Mouse (Mus musculus) left cerebral cortex, postnatal 4 days (tissue): ENCODE data around the gene Baz2b. TPM values are rescaled to one million over a fixed set of nuclear protein-coding genes. Genes with fewer than 3 reads are reported as not detected.

Experiments used
- DNase-seq: peaks from one replicate; pipeline ENCODE4 v3.0.0-alpha.2; 2022
- intact Hi-C: fragments of 180-260 bp; cut with DNase I; formaldehyde crosslinking; loops from one replicate; pipeline ENCODE4 v1.15.1; 2025
- total RNA-seq, 2 experiments: library from RNA; stranded (reverse); gene quantifications; 2 replicates each; pipeline ENCODE4 v1.2.3; 2021

Gene Baz2b
- total RNA-seq, 2 experiments from 2014 or later = 74.0 to 79.6 TPM

GRCm38 (mm10) chr2:60054808-60055535, 154.7 kb downstream of the Baz2b start:
- DNase-seq = no peak
- intact Hi-C loops = no loop called here

DNA sequence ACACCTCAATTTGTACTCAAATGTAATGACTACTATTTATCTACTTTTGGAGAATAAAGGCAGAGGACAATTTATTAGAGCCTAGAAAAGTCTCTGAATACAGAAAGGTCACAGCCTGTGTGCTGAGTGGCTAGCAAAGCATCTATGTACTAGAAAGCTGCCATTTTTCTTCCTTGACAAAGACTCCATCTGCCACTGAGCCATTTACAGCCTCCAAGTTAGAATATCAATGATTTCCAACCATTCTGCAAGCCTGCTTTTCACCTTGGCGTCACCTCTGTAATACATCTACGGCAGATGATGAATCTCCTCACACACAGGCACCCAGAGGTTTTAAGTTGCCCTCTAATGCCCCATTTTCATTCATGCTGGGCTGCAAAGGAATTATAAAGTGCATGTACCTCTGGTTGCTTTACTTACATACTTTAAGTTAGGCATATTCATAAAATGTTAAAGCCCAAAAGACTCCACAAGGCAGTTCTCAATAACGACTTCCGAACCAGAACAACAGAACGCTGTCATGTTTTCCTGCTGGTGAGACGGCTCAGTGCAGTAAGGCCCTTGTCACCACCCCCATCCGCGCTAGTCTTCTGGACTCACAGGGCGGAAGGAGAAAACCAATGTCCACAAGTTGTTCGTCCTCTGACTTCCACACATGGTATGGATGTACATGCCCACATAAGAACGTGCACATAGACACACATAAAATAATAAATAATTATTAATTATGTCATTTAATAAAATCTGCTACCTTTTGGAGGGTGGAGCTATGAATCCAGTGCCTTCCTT, 156.2 kb downstream of the Baz2b start:
- intact Hi-C loops = no loop called here
- DNase-seq = no peak

GRCm38 (mm10) chr2:60050667-60051460, 158.8 kb downstream of the Baz2b start:
- no peak for DNase-seq
- intact Hi-C loops = no loop called here

- no peak for DNase-seq
- intact Hi-C loops = no loop called here
Observed at GRCm38 (mm10) chr2:60049889-60050288, 159.8 kb downstream of the Baz2b start.

DNA sequence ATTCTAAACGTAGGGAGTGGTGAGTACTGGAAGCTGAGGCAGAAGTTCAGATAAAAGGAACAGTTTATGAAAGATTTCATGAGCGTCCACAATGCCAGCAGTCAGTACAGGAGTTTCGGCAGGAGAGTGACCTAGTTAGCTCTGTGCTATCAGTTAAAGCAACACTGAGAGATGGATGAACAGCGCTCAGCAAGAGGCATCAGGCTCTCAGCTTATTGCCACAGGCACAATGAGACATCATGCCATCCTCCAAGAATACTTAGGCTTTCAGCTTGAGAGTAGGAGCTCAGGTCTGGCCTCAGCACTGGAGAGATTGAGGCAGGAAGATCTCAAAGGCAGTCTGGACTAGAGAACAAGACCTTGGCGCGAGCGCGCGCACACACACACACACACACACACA, 160.3 kb downstream of the Baz2b start:
- intact Hi-C loops = no loop called here
- DNase-seq = no peak

GRCm38 (mm10) chr2:60045995-60046394, 163.6 kb downstream of the Baz2b start:
- intact Hi-C loops = no loop called here

DNA sequence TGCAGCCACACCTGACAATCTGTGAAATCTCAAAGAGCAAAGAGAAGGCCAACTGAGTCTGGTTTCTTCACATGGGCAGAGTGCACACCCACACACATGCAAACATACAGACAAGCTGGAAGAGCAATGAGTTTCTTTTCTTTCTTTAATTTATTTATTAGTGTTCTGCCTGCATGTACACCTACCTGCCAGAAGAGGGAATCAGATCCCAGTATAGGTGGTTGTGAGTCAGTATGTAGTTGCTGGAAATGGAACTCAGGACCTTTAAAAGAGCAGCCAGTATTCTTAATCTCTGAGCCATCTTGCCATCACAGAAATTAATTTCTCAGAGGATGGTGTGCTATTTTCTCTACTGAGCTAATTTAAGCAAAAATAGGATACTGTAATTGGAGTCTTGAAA, 164.7 kb downstream of the Baz2b start:
- DNase-seq = no peak
- intact Hi-C loops = no loop called here

More at GRCm38 (mm10) chr2:60045995-60046394, 163.6 kb downstream of the Baz2b start:
- DNase-seq = no peak

DNA sequence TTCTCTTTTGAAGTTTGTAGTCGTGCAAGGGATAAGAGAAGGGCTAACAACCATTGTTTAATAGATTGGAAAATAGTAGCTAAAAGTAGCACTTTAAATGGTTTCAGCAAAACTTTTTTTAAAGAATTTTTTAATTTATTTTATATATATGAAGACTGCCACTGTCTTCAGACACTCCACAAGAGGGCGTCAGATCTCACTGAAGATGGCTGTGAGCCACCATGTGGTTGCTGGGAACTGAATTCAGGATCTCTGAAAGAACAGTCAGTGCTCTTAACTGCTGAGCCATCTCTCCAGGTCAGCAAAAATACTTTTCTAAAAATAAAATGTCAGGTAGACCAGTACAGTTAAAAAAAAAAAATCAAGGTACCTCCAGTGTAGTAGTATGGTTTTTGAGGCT, 165.1 kb downstream of the Baz2b start:
- DNase-seq = no peak
- intact Hi-C loops = no loop called here

DNA sequence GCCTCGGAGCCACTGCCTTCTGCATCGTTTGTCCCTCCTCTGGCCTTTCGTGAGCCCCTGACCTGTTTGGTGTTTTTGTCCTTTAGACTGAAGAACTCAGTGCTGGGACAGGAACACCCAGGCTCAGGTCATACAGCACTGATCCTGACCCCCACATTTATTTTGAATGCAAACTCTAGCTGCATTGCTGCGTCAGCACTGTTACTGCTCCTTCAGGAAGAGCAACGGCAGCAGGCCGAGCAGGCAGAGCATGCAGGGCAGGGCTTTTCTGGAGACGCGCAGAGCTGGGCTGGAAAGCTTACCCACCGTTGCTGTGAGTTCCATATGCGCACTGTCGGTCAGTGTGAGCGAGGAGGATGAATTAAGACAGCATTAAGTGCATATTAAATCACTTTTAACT, 166.9 kb downstream of the Baz2b start:
- intact Hi-C loops = no loop called here
- DNase-seq = no peak

DNA sequence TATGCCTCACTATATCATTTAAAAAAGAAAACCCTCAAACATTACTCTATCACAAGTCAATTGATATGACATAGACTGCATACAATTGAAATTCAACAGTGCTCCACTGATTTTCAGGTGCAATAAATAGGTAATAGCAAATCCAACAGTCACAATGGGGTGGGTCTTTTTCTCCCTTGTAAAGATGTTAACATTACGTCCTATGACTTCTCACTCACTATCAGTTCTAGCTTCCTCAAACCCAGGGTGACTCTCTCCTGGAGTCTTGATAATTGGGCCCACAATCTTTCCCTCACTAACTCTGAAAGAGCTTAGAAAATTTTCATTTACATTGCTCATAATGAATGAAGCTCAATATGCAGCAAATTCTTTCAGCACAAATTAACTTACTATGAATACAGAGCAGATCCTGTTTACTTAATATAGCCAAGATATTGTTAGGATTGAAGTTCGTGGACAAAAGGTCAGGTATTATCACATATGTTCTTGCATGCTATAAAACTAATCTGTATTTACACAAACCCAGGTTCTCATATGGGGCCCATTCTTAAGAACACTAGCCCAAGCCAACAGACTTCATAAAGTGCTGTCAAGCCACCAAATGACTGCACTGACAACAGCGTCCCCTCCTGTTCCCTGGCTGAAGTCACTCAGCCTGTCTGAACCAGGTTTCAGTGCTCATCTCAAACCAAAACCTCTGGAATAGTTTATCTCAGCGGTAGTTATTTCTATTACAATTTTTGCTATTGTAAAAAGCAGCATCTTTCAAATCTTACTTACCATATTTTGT, 168.0 kb downstream of the Baz2b start:
- intact Hi-C loops = no loop called here

DNA sequence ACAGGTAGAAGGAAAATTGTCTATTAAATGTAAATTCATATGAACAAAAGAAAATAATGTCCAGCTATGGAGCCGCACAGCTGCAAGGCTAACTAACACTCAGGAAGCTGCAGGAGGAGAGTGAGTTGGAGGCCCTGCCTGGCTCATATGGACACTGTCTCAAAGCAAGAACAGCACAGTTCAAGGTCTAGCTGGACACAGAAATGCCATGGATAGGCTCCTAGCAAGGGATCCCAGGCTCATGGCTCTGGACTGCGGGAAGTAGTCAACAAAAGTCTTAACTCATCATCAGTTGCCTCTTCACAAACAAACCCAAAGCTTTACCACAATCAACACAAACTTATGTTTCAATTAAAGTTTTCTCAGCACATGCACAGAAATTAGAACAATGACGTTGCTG, 169.5 kb downstream of the Baz2b start:
- no peak for DNase-seq
- intact Hi-C loops = no loop called here

More for the DNA sequence above, 168.0 kb downstream of the Baz2b start:
- DNase-seq = no peak

DNA sequence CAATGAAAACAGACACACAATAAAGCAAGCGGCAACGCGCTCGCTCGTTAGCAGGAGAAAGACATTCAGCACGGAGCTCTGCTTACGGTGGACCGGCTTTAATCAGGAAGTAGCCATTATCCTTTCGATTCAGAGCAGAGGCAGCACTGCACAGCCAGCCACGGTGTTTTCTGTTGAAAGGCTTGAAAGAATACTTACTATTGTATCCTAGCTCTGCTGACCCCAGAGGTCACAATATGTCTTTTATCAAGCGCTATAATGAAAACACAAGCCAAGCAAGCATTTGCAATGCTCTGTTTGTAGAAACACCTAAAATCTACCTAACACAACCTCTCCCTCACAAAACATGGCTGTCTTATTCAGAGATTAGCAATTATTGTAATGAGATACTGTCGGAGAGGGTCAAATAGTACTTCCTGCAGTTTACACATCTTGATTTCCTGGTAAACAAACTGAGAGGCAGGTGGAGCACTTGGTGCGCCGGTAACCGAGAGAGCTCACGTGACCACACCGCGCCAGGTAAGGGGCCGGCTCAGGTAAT, 172.6 kb downstream of the Baz2b start:
- intact Hi-C loops = loop anchor here (5.0 kb wide), 1 partner anchor 85 kb away; no protein-coding TSS in a partner anchor
- peak; percentile 21 for DNase-seq

DNA sequence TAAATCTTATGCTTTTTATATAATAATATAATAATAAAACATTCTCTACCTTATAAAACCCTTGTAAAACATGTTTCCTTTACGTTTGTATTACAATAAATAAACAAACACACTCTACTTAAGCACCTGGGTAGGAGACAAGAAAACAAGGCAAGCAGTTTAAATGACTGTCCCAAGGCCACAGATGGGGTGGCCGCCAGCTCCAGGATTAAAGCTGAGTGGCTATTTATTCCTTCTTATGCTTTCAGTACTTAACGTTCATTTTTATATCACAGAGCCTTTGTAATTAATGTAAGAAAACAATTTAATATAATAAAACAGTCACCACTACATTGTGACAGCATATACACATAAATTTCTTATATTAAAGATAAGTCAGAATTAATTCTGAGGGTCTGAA, 173.3 kb downstream of the Baz2b start:
- intact Hi-C loops = loop anchor here (5.0 kb wide), 1 partner anchor 86 kb away; no protein-coding TSS in a partner anchor
- no peak for DNase-seq

GRCm38 (mm10) chr2:60030991-60031390, 178.6 kb downstream of the Baz2b start:
- intact Hi-C loops = no loop called here
- no peak for DNase-seq

DNA sequence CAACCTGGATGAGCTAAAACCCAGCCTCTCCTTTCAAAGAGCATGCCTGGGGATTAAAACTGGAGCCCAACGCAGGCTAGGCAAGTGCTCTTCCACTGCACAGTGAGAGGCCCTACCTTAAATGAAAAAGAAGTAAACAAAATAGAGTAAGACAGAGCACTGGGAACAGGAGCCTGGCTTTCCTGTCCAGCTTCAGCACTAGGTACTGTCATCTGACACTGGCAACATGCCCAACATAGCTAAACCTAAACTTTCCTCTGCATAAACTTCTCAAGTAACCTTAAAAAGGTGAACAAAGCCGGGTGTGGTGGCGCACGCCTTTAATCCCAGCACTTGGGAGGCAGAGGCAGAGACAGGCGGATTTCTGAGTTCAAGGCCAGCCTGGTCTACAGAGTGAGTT, 180.6 kb downstream of the Baz2b start:
- DNase-seq = no peak
- intact Hi-C loops = no loop called here

DNA sequence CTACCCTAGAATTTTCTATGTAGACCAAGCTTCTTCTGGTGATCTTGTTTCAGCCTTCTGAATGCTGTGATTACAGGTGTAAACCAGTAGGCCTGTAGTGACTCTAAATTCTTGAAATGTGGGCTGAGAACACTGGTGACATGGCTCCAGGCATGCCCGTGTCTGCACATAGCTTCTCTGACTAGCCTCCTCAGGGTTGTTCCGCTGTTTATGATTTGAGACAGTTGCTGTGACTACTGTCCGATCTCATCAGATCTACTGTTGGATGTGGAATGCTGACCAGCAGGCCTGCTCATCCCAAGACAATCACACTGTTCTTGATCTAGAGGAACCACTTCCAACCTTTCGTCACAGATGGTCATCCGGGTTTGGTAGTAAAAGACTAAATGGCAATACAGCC, 182.5 kb downstream of the Baz2b start:
- intact Hi-C loops = no loop called here
- DNase-seq = no peak

GRCm38 (mm10) chr2:60026554-60026953, 183.1 kb downstream of the Baz2b start:
- DNase-seq = no peak
- intact Hi-C loops = no loop called here

- intact Hi-C loops = no loop called here
- DNase-seq = no peak
Observed at GRCm38 (mm10) chr2:60023777-60024176, 185.9 kb downstream of the Baz2b start.

- intact Hi-C loops = no loop called here
- no peak for DNase-seq
Observed at GRCm38 (mm10) chr2:60021556-60021955, 188.1 kb downstream of the Baz2b start.

DNA sequence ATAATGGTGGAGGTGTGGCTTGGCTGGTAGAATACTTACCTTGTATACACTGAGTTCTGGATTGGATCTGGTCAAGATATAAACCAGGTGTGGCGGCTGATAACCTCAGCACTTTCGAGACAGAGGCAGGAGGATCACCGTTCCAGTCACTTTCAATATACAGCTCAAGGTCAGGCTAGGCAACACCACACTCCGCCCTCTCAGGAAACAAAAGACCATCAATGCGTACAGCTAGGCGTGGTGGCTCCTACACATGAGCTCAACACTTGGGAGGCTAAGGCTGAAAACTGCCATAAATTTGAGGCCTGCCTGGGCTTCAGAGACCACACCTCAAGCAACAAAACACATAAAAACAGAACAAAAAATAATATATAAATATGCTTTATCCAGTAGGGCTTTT, 188.5 kb downstream of the Baz2b start:
- intact Hi-C loops = no loop called here

More for the DNA sequence above, 188.5 kb downstream of the Baz2b start:
- no peak for DNase-seq
